Mouse (Mus musculus) bone marrow macrophage, adult 2 months (primary cell): ENCODE data around the gene Mphosph8.

Experiments used
- CTCF ChIP-seq: IDR thresholded peaks from 2 replicates; pipeline ENCODE4 v1.5.1; 2012; ENCODE audit warnings: low read depth, mild to moderate bottlenecking, low read length, moderate library complexity
- POLR2A ChIP-seq: IDR thresholded peaks from 2 replicates; pipeline ENCODE4 v1.6.1; 2012; ENCODE audit warnings: mild to moderate bottlenecking, low read depth, low read length, borderline replicate concordance

- TF ChIP-seq CTCF, result no peak
- TF ChIP-seq POLR2A, result no peak
Measured at GRCm38 (mm10) chr14:56726493-56726892, 58.4 kb downstream of the Mphosph8 start.
